19 mouse cellular contexts compared by ENCODE assay signal in the genomic region with DNA sequence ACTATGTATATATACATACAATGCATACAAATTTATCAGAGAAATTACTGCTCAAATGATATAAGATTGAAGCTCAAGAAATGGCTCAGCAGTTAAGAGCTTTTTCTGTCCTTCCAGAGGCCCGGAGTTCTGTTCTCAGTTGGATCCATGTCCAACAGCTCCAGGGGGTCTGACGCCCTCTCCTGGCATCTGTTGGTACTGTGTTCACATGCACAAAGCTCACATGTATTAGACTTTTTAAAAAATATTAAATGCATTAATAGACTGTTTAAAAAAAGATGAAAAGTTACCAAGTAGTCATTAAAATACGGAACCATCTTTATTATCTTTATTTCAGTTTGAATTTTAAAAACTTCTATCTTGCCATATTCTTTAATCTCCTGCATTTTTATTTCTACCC. TPM values are rescaled to one million over a fixed set of nuclear protein-coding genes. Genes with fewer than 3 reads are reported as not detected.
DNase-seq lines count a peak whose midpoint lies in the region; ATAC-seq and TF ChIP-seq lines count a peak whose summit lies in the region.
"Had no signal": no experiment of that assay in that cellular context is flagged by ENCODE, and none has a peak within 500 bp of the region (broad histone marks: within the 10 kb centered on the region; RNA-seq: fewer than 3 reads in every experiment).

No protein-coding gene starts in this region.

- no peak overlapping the region for H3K4me2 ChIP-seq in lung, embryonic 14.5 days
- H3K4me2 ChIP-seq: forebrain, embryonic 12.5 days; liver, embryonic 13.5 days; midbrain, embryonic 13.5 days had no signal

- no peak overlapping the region for H3K9ac ChIP-seq in heart, adult 2 months (ENCODE audit: low read depth, low read length)
- no peak overlapping the region for H3K9ac ChIP-seq in lung, embryonic 14.5 days
- no peak overlapping the region for H3K9ac ChIP-seq in MEL (ENCODE audit: control insufficient read depth, low read depth, low read length, poor library complexity, severe bottlenecking)
- H3K9ac ChIP-seq: forebrain, embryonic 12.5 days; liver, embryonic 13.5 days; midbrain, embryonic 13.5 days had no signal

- peaks cover 21% of the 10 kb centered on the region for H3K4me1 ChIP-seq in heart, adult 2 months (ENCODE audit: control insufficient read depth, insufficient read depth, low read length)
- H3K4me1 ChIP-seq in lung, embryonic 14.5 days (ENCODE audit: insufficient read depth) = 0 out of 2 replicates have a peak, but pooled peaks cover 12% of the 10 kb centered on the region
- peaks cover 10 to 22% of the 10 kb centered on the region in 2 experiments for H3K4me1 ChIP-seq in MEL (ENCODE audit: control insufficient read depth in 1 of 2, insufficient read depth in 2 of 2, low read length in 2 of 2)
- H3K4me1 ChIP-seq in small intestine, adult 2 months (ENCODE audit: control insufficient read depth, insufficient read depth, insufficient read length, low read length) = peaks cover 11% of the 10 kb centered on the region; the same call in 1 of the 2 replicates

- peak; percentile 46 for TF ChIP-seq CTCF in heart, adult 2 months (IDR thresholded peaks at IDR 0.05)
- TF ChIP-seq CTCF in lung, embryonic 14.5 days (IDR thresholded peaks at IDR 0.05; ENCODE audit: low read depth) = peak; percentile 28
- peak; percentile 45 to 52 (median 47); a peak in 5 of 6 replicates for TF ChIP-seq CTCF in MEL (IDR thresholded peaks at IDR 0.05 in 2 of 3, conservative IDR thresholded peaks at IDR 0.05 in 1 of 3; ENCODE audit: control insufficient read depth in 1 of 3, insufficient read depth in 1 of 3, low read depth in 2 of 3, low read length in 3 of 3, poor library complexity in 1 of 3, severe bottlenecking in 1 of 3)
- peak; percentile 23; the same call in 1 of the 2 replicates for TF ChIP-seq CTCF in small intestine, adult 2 months (IDR thresholded peaks at IDR 0.05; ENCODE audit: extremely low read depth, insufficient read length, insufficient replicate concordance, low read depth, low read length)

- H3K79me2 ChIP-seq in heart, adult 2 months (replicated peaks; ENCODE audit: control insufficient read depth, insufficient read depth, low read length) = peaks cover 7% of the 10 kb centered on the region
- peaks cover 20% of the 10 kb centered on the region for H3K79me2 ChIP-seq in MEL (ENCODE audit: control insufficient read depth, insufficient read depth, low read length, poor library complexity)

- WGBS in heart, adult 2 months = 78% methylated on average over 3 of the region's 3 CpGs
- WGBS in lung, embryonic 14.5 days = 84% methylated on average over 3 of the region's 3 CpGs
- WGBS in small intestine, adult 2 months = 83% methylated on average over 3 of the region's 3 CpGs

- TF ChIP-seq RAD21 in MEL (IDR thresholded peaks at IDR 0.05; ENCODE audit: low read depth, low read length) = no peak; the same call in 1 of the 2 replicates

- TF ChIP-seq EP300 in heart, adult 2 months (IDR thresholded peaks at IDR 0.05; ENCODE audit: insufficient read depth, low read depth, low read length) = no peak
- TF ChIP-seq EP300 in MEL (IDR thresholded peaks at IDR 0.05; ENCODE audit: low read depth in 1 of 2, low read length in 2 of 2) = no peak

- peaks cover 21% of the 10 kb centered on the region for H3K36me3 ChIP-seq in heart, adult 2 months (ENCODE audit: control insufficient read depth, insufficient read depth, low read length)
- no peaks in the 10 kb centered on the region for H3K36me3 ChIP-seq in lung, embryonic 14.5 days (ENCODE audit: insufficient read depth)
- H3K36me3 ChIP-seq in MEL (ENCODE audit: control insufficient read depth in 1 of 2, insufficient read depth in 2 of 2, low read length in 2 of 2) = peaks cover 0 to 26% of the 10 kb centered on the region in 2 experiments; a peak in 2 of 4 replicates
- no peaks in the 10 kb centered on the region for H3K36me3 ChIP-seq in small intestine, adult 2 months (ENCODE audit: control insufficient read depth, insufficient read depth, low read length)
- H3K36me3 ChIP-seq: forebrain, embryonic 12.5 days; midbrain, embryonic 13.5 days had no signal

- no peak overlapping the region for H3K27ac ChIP-seq in heart, adult 2 months
- no peak overlapping the region for H3K27ac ChIP-seq in lung, embryonic 14.5 days (ENCODE audit: low read depth)
- H3K27ac ChIP-seq in MEL (ENCODE audit: control insufficient read depth, low read depth, low read length) = no peak overlapping the region
- no peak overlapping the region for H3K27ac ChIP-seq in small intestine, adult 2 months (ENCODE audit: insufficient read depth, low read depth, low read length)
- H3K27ac ChIP-seq: forebrain, embryonic 12.5 days; hindbrain, postnatal 0 days; liver, embryonic 13.5 days; macrophage; midbrain, embryonic 13.5 days had no signal

- ATAC-seq in lung, embryonic 14.5 days (ENCODE audit: insufficient read depth) = no peak
- ATAC-seq: activated CD4-positive, CD25-positive, alpha-beta regulatory T cell, adult 4 months; hindbrain, postnatal 0 days; midbrain, embryonic 13.5 days had no signal

- no peak overlapping the region for H3K4me3 ChIP-seq in heart, adult 2 months
- H3K4me3 ChIP-seq in lung, embryonic 14.5 days (ENCODE audit: low read depth, low read length) = no peak overlapping the region
- no peak overlapping the region for H3K4me3 ChIP-seq in MEL (ENCODE audit: control insufficient read depth in 1 of 2, insufficient read depth in 1 of 2, low read depth in 2 of 2, low read length in 2 of 2)
- H3K4me3 ChIP-seq in small intestine, adult 2 months (ENCODE audit: low read depth, low read length) = no peak overlapping the region
- H3K4me3 ChIP-seq: forebrain, embryonic 12.5 days; liver, embryonic 13.5 days; midbrain, embryonic 13.5 days had no signal

- TF ChIP-seq POLR2A in heart, adult 2 months (IDR thresholded peaks at IDR 0.05; ENCODE audit: insufficient read depth, low read depth, low read length) = no peak
- no peak for TF ChIP-seq POLR2A in MEL (IDR thresholded peaks at IDR 0.05; ENCODE audit: control insufficient read depth in 1 of 2, insufficient read depth in 1 of 2, low read depth in 1 of 2, low read length in 2 of 2, poor library complexity in 1 of 2)
- no peak for TF ChIP-seq POLR2A in small intestine, adult 2 months (IDR thresholded peaks at IDR 0.05; ENCODE audit: low read depth, low read length)

- H3K9me3 ChIP-seq in lung, embryonic 14.5 days (ENCODE audit: low read depth, low read length) = no peaks in the 10 kb centered on the region
- H3K9me3 ChIP-seq in MEL (replicated peaks; ENCODE audit: insufficient read depth, low read length) = no peaks in the 10 kb centered on the region
- H3K9me3 ChIP-seq: forebrain, embryonic 12.5 days; liver, embryonic 13.5 days; midbrain, embryonic 13.5 days had no signal

- H3K27me3 ChIP-seq in heart, adult 2 months (ENCODE audit: control insufficient read depth, insufficient read depth, low read length) = no peaks in the 10 kb centered on the region
- no peaks in the 10 kb centered on the region for H3K27me3 ChIP-seq in lung, embryonic 14.5 days (ENCODE audit: insufficient read depth, low read length)
- no peaks in the 10 kb centered on the region for H3K27me3 ChIP-seq in MEL (ENCODE audit: control insufficient read depth in 1 of 2, insufficient read depth in 2 of 2, low read length in 2 of 2)
- no peaks in the 10 kb centered on the region for H3K27me3 ChIP-seq in small intestine, adult 2 months (ENCODE audit: control insufficient read depth, insufficient read depth, low read length)
- H3K27me3 ChIP-seq: forebrain, embryonic 12.5 days; liver, embryonic 13.5 days; midbrain, embryonic 13.5 days had no signal

- no peak for DNase-seq in heart, adult 2 months
- DNase-seq in heart, postnatal 10 days = no peak
- DNase-seq in lung, embryonic 14.5 days = no peak
- no peak for DNase-seq in lung, postnatal 36 days
- no peak for DNase-seq in MEL (ENCODE audit: low read depth, low spot score)
- DNase-seq in kidney, postnatal 14 days = no peak
- DNase-seq: adrenal gland, postnatal 36 days; embryo, embryonic 11 days; kidney, adult 9 months; layer of hippocampus, postnatal 36 days; left cerebral cortex, postnatal 4 days; liver, embryonic 13.5 days; right cerebral cortex, postnatal 25 days had no signal

- intact Hi-C loops in heart, adult 2 months (cut with DNase I) = no loop called here
- intact Hi-C loops in heart, postnatal 10 days (cut with DNase I) = no loop called here

TF ChIP-seq in MEL, 35 proteins besides CTCF, POLR2A, EP300 and RAD21:
- TF ChIP-seq TAL1 (IDR thresholded peaks at IDR 0.05; ENCODE audit: low read length) = no peak
- peak; percentile 35 for TF ChIP-seq SMC3 (IDR thresholded peaks at IDR 0.05; ENCODE audit: low read depth, low read length)

RNA-seq across cellular contexts. Expression of a gene that starts 58.1 kb away (rescaled TPM):
- total RNA-seq in heart, adult 2 months (2021) = 10 to 100 TPM; 47.5 to 53.5 TPM
- polyA plus RNA-seq in heart, adult 2 months (2012; rRNA removed) = 3.2 and 9.5 TPM in 2 replicates
- 10 to 100 TPM; 56.6 to 59.4 TPM for total RNA-seq in heart, postnatal 10 days (2021)
- 40.8 and 41.8 TPM in 2 replicates for polyA plus RNA-seq in lung, embryonic 14.5 days (2014; fragmentation: Nextera tagmentation; extraction: Ambion mirVana)
- 73.5 and 82.4 TPM in 2 replicates for total RNA-seq in MEL (2012; rRNA removed)
- polyA plus RNA-seq in MEL (2012; ENCODE audit: insufficient read depth in 1 of 2, insufficient read length in 2 of 2, low read depth in 1 of 2, low replicate concordance in 2 of 2, missing spikeins in 1 of 2) = 100 to 1,000 TPM in 1 of 2 experiments, 10 to 100 TPM in 1; 52.3 to 114 TPM
- polyA plus RNA-seq in small intestine, adult 2 months (2012; rRNA removed) = 0.71 and 1.3 TPM in 2 replicates
